Mouse (Mus musculus) intestine, embryonic 15.5 days (tissue): ENCODE data around the gene Vmn1r121. TPM values are rescaled to one million over a fixed set of nuclear protein-coding genes. Genes with fewer than 3 reads are reported as not detected.
"Not testable (repeated sequence)": the region's sequence is repeated elsewhere in the genome, so short reads cannot be mapped to it uniquely, and the experiment has no call there.

Source experiments
- ATAC-seq: fragments of 200-750 bp; cut with Nextera tagmentation; 2 replicates; pipeline ENCODE4 v1.8.0; 2017; ENCODE audit warnings: moderate TSS enrichment, moderate library complexity
- H3K27ac ChIP-seq: fragments of 300-500 bp; sonication (generic); 2 replicates; pipeline ENCODE4 v1.5.1; 2015; ENCODE audit warnings: mild to moderate bottlenecking, inconsistent platforms
- H3K27me3 ChIP-seq: fragments of 300-500 bp; sonication (generic); replicated peaks from 2 replicates; pipeline ENCODE4 v1.6.1; 2015; ENCODE audit warnings: inconsistent platforms
- H3K36me3 ChIP-seq: fragments of 300-500 bp; sonication (generic); 2 replicates; pipeline ENCODE4 v1.6.1; 2015; ENCODE audit warnings: inconsistent platforms
- H3K4me1 ChIP-seq: fragments of 300-500 bp; sonication (generic); replicated peaks from 2 replicates; pipeline ENCODE4 v1.6.1; 2015; ENCODE audit warnings: inconsistent platforms
- H3K4me2 ChIP-seq: fragments of 300-500 bp; sonication (generic); replicated peaks from 2 replicates; pipeline ENCODE4 v1.6.1; 2015; ENCODE audit warnings: mild to moderate bottlenecking, inconsistent platforms
- H3K4me3 ChIP-seq: fragments of 300-500 bp; sonication (generic); replicated peaks from 2 replicates; pipeline ENCODE4 v1.5.1; 2015; ENCODE audit warnings: inconsistent platforms
- H3K9ac ChIP-seq: fragments of 300-500 bp; sonication (generic); 2 replicates; pipeline ENCODE4 v1.6.1; 2015; ENCODE audit warnings: inconsistent platforms
- H3K9me3 ChIP-seq: fragments of 300-500 bp; sonication (generic); 2 replicates; pipeline ENCODE4 v1.6.1; 2016; ENCODE audit warnings: inconsistent platforms
- WGBS: fragments of 180-500 bp; shearing (Covaris S2); methylation state at CpG from one replicate; pipeline ENCODE4 v1.1.7; 2015; 5-methylcytosine and 5-hydroxymethylcytosine counted together
- polyA plus RNA-seq: library from polyadenylated mRNA; unstranded; fragments of >200 nt; fragmentation: Nextera tagmentation; extraction: Ambion mirVana; gene quantifications from 2 replicates; pipeline ENCODE4 v1.2.1, GENCODE M21; 2015

Gene Vmn1r121
- not detected in 2 replicates for polyA plus RNA-seq

GRCm38 (mm10) chr7:21098413-21098812 is at the start of gene Vmn1r121:
Vmn1r121 (minus strand) TSS chr7:21098513.
- ATAC-seq, H3K4me1 ChIP-seq, H3K36me3 ChIP-seq, H3K27me3 ChIP-seq, H3K4me2 ChIP-seq, H3K9ac ChIP-seq, H3K4me3 ChIP-seq, H3K9me3 ChIP-seq, H3K27ac ChIP-seq: not testable (repeated sequence)
- WGBS, result 70% methylated on average over 5 of the region's 5 CpGs

DNA sequence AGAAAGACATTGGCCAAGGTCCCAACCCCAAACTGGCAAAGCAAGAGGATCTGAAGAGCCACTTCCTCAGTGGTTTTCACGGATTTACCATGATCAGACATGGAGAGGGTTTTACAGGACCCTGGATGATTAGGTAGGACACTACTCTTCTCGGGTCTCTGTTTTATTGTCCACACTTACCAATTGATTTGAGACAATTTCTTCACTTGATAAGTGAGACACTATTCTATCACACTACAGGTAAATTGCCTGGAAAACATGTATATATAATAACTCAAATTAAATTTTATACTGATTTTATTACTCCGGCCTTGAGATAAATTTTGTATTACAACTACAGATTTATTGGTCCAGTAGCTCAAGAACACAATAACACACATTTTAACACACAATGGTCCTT is 35.7 kb upstream of the Vmn1r121 start, which contains the start of gene Vmn1r122:
Vmn1r122 (minus strand) TSS at position 101 of the 400 bp plus-strand sequence.
- H3K9ac ChIP-seq, H3K27me3 ChIP-seq, H3K9me3 ChIP-seq, ATAC-seq, H3K4me2 ChIP-seq, H3K36me3 ChIP-seq, H3K27ac ChIP-seq, H3K4me1 ChIP-seq, H3K4me3 ChIP-seq: not testable (repeated sequence)
- 68% methylated on average over 3 of the region's 3 CpGs for WGBS

DNA sequence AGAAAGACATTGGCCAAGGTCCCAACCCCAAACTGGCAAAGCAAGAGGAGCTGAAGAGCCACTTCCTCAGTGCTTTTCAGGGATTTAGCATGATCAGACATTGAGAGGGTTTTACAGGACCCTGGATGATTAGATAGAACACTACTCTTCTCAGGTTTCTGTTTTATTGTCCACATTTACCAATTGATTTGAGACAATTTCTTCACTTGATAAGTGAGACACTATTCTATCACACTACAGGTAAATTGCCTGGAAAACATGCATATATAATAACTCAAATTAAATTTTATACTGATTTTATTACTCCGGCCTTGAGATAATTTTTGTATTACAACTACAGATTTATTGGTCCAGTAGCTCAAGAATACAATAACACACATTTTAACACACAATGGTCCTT is 44.6 kb downstream of the Vmn1r121 start, which contains the start of gene Vmn1r120:
Vmn1r120 (minus strand) TSS at position 101 of the 400 bp plus-strand sequence.
- H3K4me2 ChIP-seq, ATAC-seq, H3K9me3 ChIP-seq, H3K27me3 ChIP-seq, H3K9ac ChIP-seq, H3K36me3 ChIP-seq, H3K27ac ChIP-seq, H3K4me3 ChIP-seq, H3K4me1 ChIP-seq: not testable (repeated sequence)
- 89% methylated on average over 1 of the region's 1 CpGs for WGBS

Other genes starting within 250 kb of the Vmn1r121 start
- gene Vmn1r116, start 226.3 kb downstream of the Vmn1r121 start, polyA plus RNA-seq, result not detected in 2 replicates
- not detected in 2 replicates for gene Vmn1r117, start 214.4 kb downstream of the Vmn1r121 start, polyA plus RNA-seq
- gene Vmn1r118, start 186.2 kb downstream of the Vmn1r121 start, polyA plus RNA-seq, result not detected in 2 replicates
- not detected in 2 replicates for gene Vmn1r119, start 86.1 kb downstream of the Vmn1r121 start, polyA plus RNA-seq
- gene Vmn1r120, start 44.7 kb downstream of the Vmn1r121 start, polyA plus RNA-seq, result not detected in 2 replicates
- not detected in 2 replicates for gene Vmn1r122, start 35.6 kb upstream of the Vmn1r121 start, polyA plus RNA-seq
- gene Vmn1r123, start 63.7 kb upstream of the Vmn1r121 start, polyA plus RNA-seq, result not detected in 2 replicates
- gene Gm5157, start 91.9 kb upstream of the Vmn1r121 start, polyA plus RNA-seq, result not detected in 2 replicates
- not detected in 2 replicates for gene Vmn1r124, start 162.1 kb upstream of the Vmn1r121 start, polyA plus RNA-seq
- not detected in 2 replicates for gene Vmn1r125, start 173.7 kb upstream of the Vmn1r121 start, polyA plus RNA-seq
- not detected in 2 replicates for gene Vmn1r126, start 203.0 kb upstream of the Vmn1r121 start, polyA plus RNA-seq
- gene Vmn1r127, start 221.3 kb upstream of the Vmn1r121 start, polyA plus RNA-seq, result not detected in 2 replicates